Mouse (Mus musculus) brain, adult 10 weeks (tissue): ENCODE results near the gene Lgsn. TPM values are rescaled to one million over a fixed set of nuclear protein-coding genes. Genes with fewer than 3 reads are reported as not detected.

Experiments used
- polyA plus RNA-seq: library from polyadenylated mRNA; stranded (reverse); fragments of 350-450 nt; fragmentation: Illumina TruSeq; extraction: RNeasy Lipid Tissue Mini Kit (QIAGEN cat#74804); gene quantifications from one replicate; pipeline ENCODE4 v1.2.3, GENCODE M21; 2015; ENCODE audit warnings: low read depth, low replicate concordance

The Lgsn gene
- polyA plus RNA-seq, result not detected

DNA sequence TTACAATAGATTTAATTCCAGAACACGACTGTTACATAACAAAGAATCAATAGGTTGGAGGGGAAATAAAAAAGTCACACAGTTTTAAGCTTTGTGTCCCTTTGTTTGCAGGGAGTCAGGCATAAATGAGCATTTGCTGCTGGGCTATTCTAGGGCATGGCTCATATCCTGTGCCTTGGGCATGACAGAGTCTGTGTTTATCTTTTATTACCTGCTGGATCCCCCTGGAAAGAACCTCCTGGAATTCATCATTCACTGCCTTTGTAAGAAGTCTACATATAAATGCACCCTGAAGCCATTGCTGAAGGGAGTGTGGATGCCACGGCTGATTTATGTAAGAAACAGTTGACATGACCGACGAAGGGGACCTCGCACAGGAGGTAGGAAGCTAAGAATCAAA, at the start of gene Lgsn:
Gene Lgsn (plus strand): TSS at position 301 of the 400 bp plus-strand sequence.

DNA sequence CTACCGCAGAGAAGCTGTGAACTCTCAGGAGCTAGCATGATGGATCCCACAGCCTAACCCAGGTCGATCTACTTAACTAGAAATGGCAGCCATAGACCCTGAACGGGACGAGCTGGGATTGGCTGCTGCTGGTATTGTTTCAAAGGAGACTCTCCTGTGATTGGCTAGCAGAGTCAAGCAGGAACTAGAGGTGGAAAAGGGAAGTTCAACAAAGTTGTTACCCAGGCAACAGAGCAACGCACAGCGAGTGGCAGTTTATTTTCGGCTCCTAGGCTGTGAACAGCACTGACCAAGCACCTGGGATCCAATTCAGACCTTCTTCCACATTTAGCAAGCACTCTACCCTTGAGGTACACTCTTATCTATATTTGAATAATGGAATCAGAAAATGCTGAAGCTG, 46.4 kb downstream of the Lgsn start, which contains the start of the genes 4931428L18Rik and Pih1d3:
Gene 4931428L18Rik (minus strand): TSS at position 121 of the 400 bp plus-strand sequence.
Gene Pih1d3 (plus strand): TSS at position 275 of the 400 bp plus-strand sequence.

Other genes with a start within 250 kb of the Lgsn start
- gene AC153137.1, start 198.4 kb upstream of the Lgsn start, polyA plus RNA-seq, result not detected
- gene 4931428L18Rik, start 46.3 kb downstream of the Lgsn start, polyA plus RNA-seq, result not detected
- not detected for gene Pih1d3, start 46.4 kb downstream of the Lgsn start, polyA plus RNA-seq